Mouse (Mus musculus): ENCODE results near the gene Zfp777. TPM values are rescaled to one million over a fixed set of nuclear protein-coding genes. Genes with fewer than 3 reads are reported as not detected.

The Zfp777 gene
- polyA plus RNA-seq, 1 experiment from 2014 or later = 11.7 TPM

DNA sequence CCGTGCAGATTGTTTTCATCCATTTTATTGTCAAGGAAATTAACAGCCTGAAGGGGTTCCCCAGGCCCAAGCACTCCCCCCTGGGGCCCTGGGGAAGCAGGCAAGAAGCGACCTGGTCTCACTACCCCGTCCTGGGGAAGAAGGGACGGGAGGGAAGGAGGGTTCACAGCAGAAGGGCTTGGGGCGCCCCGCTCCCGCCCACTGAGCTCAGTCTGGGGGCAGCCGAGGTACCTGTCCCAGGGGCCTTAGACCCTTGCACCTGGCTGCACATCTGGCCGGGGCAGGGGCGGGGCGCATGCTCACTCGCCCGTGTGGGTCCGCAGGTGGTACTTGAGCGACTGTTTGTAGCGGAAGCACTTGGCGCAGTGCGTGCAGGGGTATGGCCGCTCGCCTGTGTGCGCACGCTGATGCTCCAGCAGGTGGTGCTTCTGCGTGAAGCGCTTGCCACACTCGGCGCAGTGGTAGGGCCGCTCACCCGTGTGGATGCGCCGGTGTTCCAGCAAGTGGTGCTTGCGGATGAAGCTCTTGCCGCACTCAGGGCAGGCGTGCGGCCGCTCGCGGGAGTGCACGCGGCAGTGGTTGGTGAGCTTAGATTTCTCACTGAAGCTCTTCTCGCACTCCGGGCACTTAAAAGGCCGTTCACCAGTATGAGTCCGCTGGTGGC lies 24.2 kb downstream of the Zfp777 start:
- Histone ChIP-seq H3K27ac (no peak overlapping the region), H3K9ac (no peak overlapping the region), H3K4me3 (no peak overlapping the region), H3K36me3 (peaks cover 69% of the 10 kb centered on the region), H3K9me3 (peaks cover 29% of the 10 kb centered on the region), H3K4me2 (replicated peaks) (no peak overlapping the region), H3K27me3 (no peaks in the 10 kb centered on the region), H3K4me1 (no peaks in the 10 kb centered on the region)
- 82% methylated on average over 43 of the region's 43 CpGs for WGBS
- peak; percentile 6; the same call in 1 of the 2 replicates for ATAC-seq (ENCODE audit: insufficient number of reproducible peaks, insufficient read depth, low FRiP score, low TSS enrichment)

DNA sequence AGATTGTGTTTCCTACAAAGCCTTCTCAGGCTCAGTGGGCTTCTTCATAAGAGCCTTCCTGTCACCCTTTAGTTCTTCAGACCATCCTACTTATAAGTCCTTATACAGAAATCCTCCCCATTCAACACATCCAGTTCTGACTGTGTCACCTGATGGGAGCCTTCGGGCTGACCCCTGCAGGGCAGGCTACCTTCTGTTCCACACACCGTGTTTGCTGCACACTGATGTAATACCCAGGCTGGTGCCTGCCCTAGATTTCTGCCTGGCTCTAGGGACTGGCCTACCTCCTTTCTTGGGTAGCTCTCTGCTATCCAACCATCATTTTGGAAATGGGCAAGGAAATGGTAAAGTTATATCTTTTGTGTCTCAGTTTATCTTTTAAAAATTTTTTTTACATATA lies 26.0 kb downstream of the Zfp777 start:
- Histone ChIP-seq H3K27ac (no peak overlapping the region), H3K9ac (no peak overlapping the region), H3K27me3 (no peaks in the 10 kb centered on the region), H3K4me2 (replicated peaks) (no peak overlapping the region), H3K36me3 (peaks cover 53% of the 10 kb centered on the region), H3K4me3 (no peak overlapping the region), H3K4me1 (no peaks in the 10 kb centered on the region), H3K9me3 (peaks cover 29% of the 10 kb centered on the region)
- ATAC-seq (ENCODE audit: insufficient number of reproducible peaks, insufficient read depth, low FRiP score, low TSS enrichment) = no peak
- 94% methylated on average over 2 of the region's 2 CpGs for WGBS

- H3K36me3 ChIP-seq = peaks cover 43% of the 10 kb centered on the region
- H3K4me1 ChIP-seq = no peaks in the 10 kb centered on the region
- no peak overlapping the region for H3K4me2 ChIP-seq (replicated peaks)
- H3K27ac ChIP-seq = no peak overlapping the region
- H3K9me3 ChIP-seq = peaks cover 29% of the 10 kb centered on the region
- no peak overlapping the region for H3K9ac ChIP-seq
- ATAC-seq (ENCODE audit: insufficient number of reproducible peaks, insufficient read depth, low FRiP score, low TSS enrichment) = no peak
- H3K27me3 ChIP-seq = no peaks in the 10 kb centered on the region
- 78% methylated on average over 1 of the region's 1 CpGs for WGBS
- no peak overlapping the region for H3K4me3 ChIP-seq
Measured at GRCm38 (mm10) chr6:48021678-48022077, 27.0 kb downstream of the Zfp777 start.

GRCm38 (mm10) chr6:48020006-48020405 lies 28.7 kb downstream of the Zfp777 start:
- no peak overlapping the region for H3K27ac ChIP-seq
- peaks cover 27% of the 10 kb centered on the region for H3K36me3 ChIP-seq
- no peaks in the 10 kb centered on the region for H3K4me1 ChIP-seq
- no peak for ATAC-seq (ENCODE audit: insufficient number of reproducible peaks, insufficient read depth, low FRiP score, low TSS enrichment)
- H3K4me2 ChIP-seq (replicated peaks) = no peak overlapping the region
- H3K9me3 ChIP-seq = peaks cover 15% of the 10 kb centered on the region
- no peak overlapping the region for H3K9ac ChIP-seq
- no peaks in the 10 kb centered on the region for H3K27me3 ChIP-seq
- no peak overlapping the region for H3K4me3 ChIP-seq
- WGBS = 86% methylated on average over 2 of the region's 2 CpGs

- no peak for ATAC-seq (ENCODE audit: insufficient number of reproducible peaks, insufficient read depth, low FRiP score, low TSS enrichment)
- Histone ChIP-seq H3K4me3 (no peak overlapping the region), H3K4me1 (no peaks in the 10 kb centered on the region), H3K27ac (no peak overlapping the region), H3K27me3 (no peaks in the 10 kb centered on the region), H3K4me2 (replicated peaks) (no peak overlapping the region), H3K9me3 (no peaks in the 10 kb centered on the region), H3K36me3 (no peaks in the 10 kb centered on the region), H3K9ac (no peak overlapping the region)
- WGBS = 91% methylated on average over 9 of the region's 9 CpGs
Measured at GRCm38 (mm10) chr6:48016841-48017240, 31.9 kb downstream of the Zfp777 start.

- peak overlapping the region; percentile 37 for H3K9ac ChIP-seq
- no peaks in the 10 kb centered on the region for H3K27me3 ChIP-seq
- H3K27ac ChIP-seq = no peak overlapping the region
- under 1% methylated on average over 24 of the region's 24 CpGs for whole genome bisulfite sequencing
- H3K9me3 ChIP-seq = no peaks in the 10 kb centered on the region
- ATAC-seq (ENCODE audit: insufficient number of reproducible peaks, insufficient read depth, low FRiP score, low TSS enrichment) = peak; percentile 92
- H3K36me3 ChIP-seq = no peaks in the 10 kb centered on the region
- H3K4me2 ChIP-seq (replicated peaks) = peak overlapping the region; percentile 50
- peak overlapping the region; percentile 37 for H3K4me3 ChIP-seq
- H3K4me1 ChIP-seq = 0 out of 2 replicates have a peak, but pooled peaks cover 3% of the 10 kb centered on the region
Measured at GRCm38 (mm10) chr6:48016090-48016521, 32.6 kb downstream of the Zfp777 start.

DNA sequence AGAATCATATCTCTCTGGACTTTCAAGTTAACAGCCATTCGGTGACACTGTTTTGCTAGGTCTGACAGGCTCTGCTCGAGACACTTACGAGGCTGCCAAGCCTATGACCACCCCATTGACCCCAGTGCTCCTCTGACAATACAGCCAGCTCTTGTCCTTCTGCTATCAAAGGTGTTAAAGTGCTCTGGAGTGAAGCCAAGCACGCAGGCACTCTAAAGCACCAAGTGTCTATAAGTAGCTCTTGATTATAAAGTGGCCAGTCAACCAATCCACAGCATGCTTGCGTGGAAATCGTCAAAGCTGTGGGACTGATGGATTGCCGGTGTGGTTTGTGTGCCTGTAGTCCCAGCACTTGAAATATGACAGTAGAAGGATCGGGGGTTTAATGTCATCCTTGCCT lies 38.0 kb downstream of the Zfp777 start:
- 57% methylated on average over 8 of the region's 8 CpGs for WGBS
- H3K36me3 ChIP-seq = no peaks in the 10 kb centered on the region
- H3K9me3 ChIP-seq = no peaks in the 10 kb centered on the region
- H3K4me1 ChIP-seq = 0 out of 2 replicates have a peak, but pooled peaks cover 4% of the 10 kb centered on the region
- H3K27ac ChIP-seq = no peak overlapping the region
- H3K27me3 ChIP-seq = no peaks in the 10 kb centered on the region
- no peak for ATAC-seq (ENCODE audit: insufficient number of reproducible peaks, insufficient read depth, low FRiP score, low TSS enrichment)
- no peak overlapping the region for H3K9ac ChIP-seq
- H3K4me3 ChIP-seq = no peak overlapping the region
- H3K4me2 ChIP-seq (replicated peaks) = no peak overlapping the region

GRCm38 (mm10) chr6:47995661-47996060 lies 53.0 kb downstream of the Zfp777 start:
- no peaks in the 10 kb centered on the region for H3K36me3 ChIP-seq
- H3K27ac ChIP-seq = no peak overlapping the region
- 90% methylated on average over 9 of the region's 9 CpGs for WGBS
- no peaks in the 10 kb centered on the region for H3K27me3 ChIP-seq
- H3K9ac ChIP-seq = no peak overlapping the region
- no peaks in the 10 kb centered on the region for H3K9me3 ChIP-seq
- H3K4me3 ChIP-seq = no peak overlapping the region
- no peak overlapping the region for H3K4me2 ChIP-seq (replicated peaks)
- no peak for ATAC-seq (ENCODE audit: insufficient number of reproducible peaks, insufficient read depth, low FRiP score, low TSS enrichment)
- no peaks in the 10 kb centered on the region for H3K4me1 ChIP-seq

- Histone ChIP-seq H3K27ac (no peak overlapping the region), H3K9me3 (no peaks in the 10 kb centered on the region), H3K4me1 (no peaks in the 10 kb centered on the region), H3K4me2 (replicated peaks) (no peak overlapping the region), H3K27me3 (no peaks in the 10 kb centered on the region), H3K4me3 (no peak overlapping the region), H3K36me3 (no peaks in the 10 kb centered on the region), H3K9ac (no peak overlapping the region)
- 18% methylated on average over 2 of the region's 2 CpGs for WGBS
- no peak for ATAC-seq (ENCODE audit: insufficient number of reproducible peaks, insufficient read depth, low FRiP score, low TSS enrichment)
Measured at GRCm38 (mm10) chr6:47983936-47984335, 64.8 kb downstream of the Zfp777 start.

GRCm38 (mm10) chr6:47978897-47979368 lies 69.8 kb downstream of the Zfp777 start:
- 18% methylated on average over 6 of the region's 6 CpGs for WGBS
- no peak for ATAC-seq (ENCODE audit: insufficient number of reproducible peaks, insufficient read depth, low FRiP score, low TSS enrichment)
- Histone ChIP-seq H3K27ac (no peak overlapping the region), H3K9me3 (no peaks in the 10 kb centered on the region), H3K36me3 (no peaks in the 10 kb centered on the region), H3K9ac (no peak overlapping the region), H3K4me2 (replicated peaks) (no peak overlapping the region), H3K27me3 (no peaks in the 10 kb centered on the region), H3K4me3 (no peak overlapping the region), H3K4me1 (no peaks in the 10 kb centered on the region)

- no peak for ATAC-seq (ENCODE audit: insufficient number of reproducible peaks, insufficient read depth, low FRiP score, low TSS enrichment)
- no peaks in the 10 kb centered on the region for H3K4me1 ChIP-seq
- H3K9ac ChIP-seq = no peak overlapping the region
- no peak overlapping the region for H3K27ac ChIP-seq
- whole genome bisulfite sequencing = 83% methylated on average over 1 of the region's 1 CpGs
- H3K27me3 ChIP-seq = no peaks in the 10 kb centered on the region
- no peaks in the 10 kb centered on the region for H3K9me3 ChIP-seq
- H3K4me3 ChIP-seq = no peak overlapping the region
- H3K36me3 ChIP-seq = no peaks in the 10 kb centered on the region
- H3K4me2 ChIP-seq (replicated peaks) = no peak overlapping the region
Measured at GRCm38 (mm10) chr6:47974599-47974998, 74.1 kb downstream of the Zfp777 start.

All from embryonic facial prominence, embryonic 12.5 days (tissue).